Mouse (Mus musculus) neural tube, embryonic 15.5 days (tissue): Measurements from ENCODE around the gene Ubap1l. TPM values are rescaled to one million over a fixed set of nuclear protein-coding genes. Genes with fewer than 3 reads are reported as not detected.

ENCODE experiments used
- ATAC-seq: fragments of 200-750 bp; cut with Nextera tagmentation; 2 replicates; pipeline ENCODE4 v1.8.0; 2017; ENCODE audit warnings: mild to moderate bottlenecking, moderate TSS enrichment, moderate library complexity; ENCODE audit not compliant: low FRiP score
- H3K27ac ChIP-seq: fragments of 300-500 bp; sonication (generic); replicated peaks from 2 replicates; pipeline ENCODE4 v1.5.1; 2015; ENCODE audit warnings: mild to moderate bottlenecking, inconsistent platforms
- H3K27me3 ChIP-seq: fragments of 300-500 bp; sonication (generic); replicated peaks from 2 replicates; pipeline ENCODE4 v1.6.1; 2015; ENCODE audit warnings: inconsistent platforms
- H3K36me3 ChIP-seq: fragments of 300-500 bp; sonication (generic); 2 replicates; pipeline ENCODE4 v1.6.1; 2015; ENCODE audit warnings: inconsistent platforms
- H3K4me1 ChIP-seq: fragments of 300-500 bp; sonication (generic); 2 replicates; pipeline ENCODE4 v1.6.1; 2015; ENCODE audit warnings: inconsistent platforms
- H3K4me2 ChIP-seq: fragments of 300-500 bp; sonication (generic); 2 replicates; pipeline ENCODE4 v1.6.1; 2015; ENCODE audit warnings: inconsistent platforms, mild to moderate bottlenecking, moderate library complexity
- H3K4me3 ChIP-seq: fragments of 300-500 bp; sonication (generic); replicated peaks from 2 replicates; pipeline ENCODE4 v1.5.1; 2015; ENCODE audit warnings: mild to moderate bottlenecking, inconsistent platforms
- H3K9ac ChIP-seq: fragments of 300-500 bp; sonication (generic); replicated peaks from 2 replicates; pipeline ENCODE4 v1.6.1; 2015; ENCODE audit warnings: mild to moderate bottlenecking, inconsistent platforms
- H3K9me3 ChIP-seq: fragments of 300-500 bp; sonication (generic); replicated peaks from 2 replicates; pipeline ENCODE4 v1.6.1; 2016; ENCODE audit warnings: inconsistent platforms
- WGBS: fragments of 180-500 bp; shearing (Covaris S2); methylation state at CpG from one replicate; pipeline ENCODE4 v1.1.7; 2015; ENCODE audit warnings: mixed read lengths; 5-methylcytosine and 5-hydroxymethylcytosine counted together
- polyA plus RNA-seq: library from polyadenylated mRNA; unstranded; fragments of >200 nt; fragmentation: Nextera tagmentation; extraction: Ambion mirVana; gene quantifications from 2 replicates; pipeline ENCODE4 v1.2.1, GENCODE M21; 2015

Ubap1l gene
- polyA plus RNA-seq, 1 experiment from 2014 or later: 3.6 TPM

DNA sequence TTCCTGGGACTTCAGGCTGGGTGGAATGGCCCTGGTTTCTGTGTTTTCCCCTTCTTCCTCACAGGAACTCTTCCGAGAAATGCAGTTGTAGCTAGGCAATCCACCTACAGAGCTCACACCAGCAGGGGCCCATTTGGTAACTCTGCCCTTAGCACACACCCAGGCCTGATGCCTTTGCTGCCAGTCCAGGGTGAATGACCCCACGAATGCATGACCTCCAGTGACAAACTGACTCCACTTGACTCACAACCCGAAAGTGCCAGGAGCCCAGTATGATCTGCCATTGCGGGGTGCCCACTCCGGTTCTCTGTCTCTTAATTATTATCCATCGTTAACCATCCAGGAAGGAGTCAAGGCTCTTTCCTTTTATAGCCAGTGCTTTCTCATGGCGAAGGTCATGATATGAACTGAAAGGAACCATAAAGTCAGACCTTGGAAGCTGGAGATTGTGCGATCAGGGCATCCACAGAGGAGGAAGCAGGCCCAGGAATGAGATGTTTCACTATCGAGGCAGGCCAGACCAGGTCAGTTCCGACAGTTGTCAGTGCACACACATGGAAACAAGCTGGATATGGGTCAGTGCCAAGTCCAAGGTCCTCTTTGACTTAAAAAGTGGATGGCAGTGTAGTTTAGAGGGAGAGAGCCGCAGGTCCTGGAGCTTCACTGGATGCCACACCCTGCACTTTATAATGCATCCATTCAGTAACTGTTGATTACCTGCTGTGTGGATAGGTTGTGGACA is 62.1 kb downstream of the Ubap1l start, which contains the start of gene Slc51b:
TSS of gene Slc51b (minus strand) at position 196 of the 742 bp plus-strand sequence.
- 78% methylated on average over 11 of the region's 11 CpGs for WGBS
- H3K9me3 ChIP-seq: no peaks in the 10 kb centered on the region
- H3K36me3 ChIP-seq: no peaks in the 10 kb centered on the region
- no peak within 1 kb of the TSS for H3K4me2 ChIP-seq
- H3K27me3 ChIP-seq: no peaks in the 10 kb centered on the region
- no peak within 1 kb of the TSS for H3K27ac ChIP-seq
- H3K9ac ChIP-seq: no peak within 1 kb of the TSS
- no peak within 1 kb of the TSS for H3K4me3 ChIP-seq
- H3K4me1 ChIP-seq: no peaks in the 10 kb centered on the region
- no peak for ATAC-seq

DNA sequence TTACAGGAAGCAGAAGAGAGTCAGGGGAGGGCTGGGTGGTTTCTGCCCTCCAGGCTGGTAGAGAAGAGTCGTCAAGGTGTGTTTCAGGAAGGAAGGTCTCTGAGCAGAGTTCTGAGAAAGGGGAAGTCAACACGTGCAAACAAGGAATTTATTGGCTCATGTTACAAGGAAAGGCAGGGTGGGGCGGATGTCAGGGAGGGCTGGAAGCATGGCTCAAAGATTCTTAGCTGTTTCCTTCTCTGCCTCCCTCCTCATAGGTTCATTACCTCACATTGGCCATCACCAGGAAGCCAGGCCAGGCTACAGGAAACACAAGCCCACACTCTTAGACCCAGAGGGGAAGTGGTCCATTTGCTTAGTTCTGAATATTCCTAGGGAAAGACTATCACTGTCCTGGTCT is 63.6 kb downstream of the Ubap1l start:
- H3K4me2 ChIP-seq: no peak overlapping the region
- no peaks in the 10 kb centered on the region for H3K27me3 ChIP-seq
- no peaks in the 10 kb centered on the region for H3K4me1 ChIP-seq
- no peaks in the 10 kb centered on the region for H3K36me3 ChIP-seq
- H3K9ac ChIP-seq: no peak overlapping the region
- H3K4me3 ChIP-seq: no peak overlapping the region
- no peak for ATAC-seq
- H3K27ac ChIP-seq: no peak overlapping the region
- 37% methylated on average over 3 of the region's 3 CpGs for WGBS
- H3K9me3 ChIP-seq: no peaks in the 10 kb centered on the region

DNA sequence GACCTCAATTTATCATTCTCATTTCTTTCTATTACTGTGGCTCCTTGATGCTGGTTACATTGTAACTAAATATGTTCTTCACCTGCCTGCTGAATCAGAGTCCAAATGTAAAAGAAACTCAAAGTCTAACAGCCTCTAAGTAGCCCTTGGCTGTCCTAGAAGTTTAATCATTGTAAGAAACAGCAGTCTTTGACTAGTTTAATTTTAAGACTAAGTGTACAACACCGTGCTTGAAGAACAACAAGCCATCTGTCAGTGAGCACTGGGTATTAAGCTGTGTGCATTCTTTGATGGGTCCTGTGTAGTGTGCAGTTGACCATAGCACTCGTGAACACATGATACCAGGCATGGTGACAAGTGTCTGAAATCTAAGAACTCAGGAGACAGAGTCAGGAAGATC is 66.7 kb downstream of the Ubap1l start:
- Histone ChIP-seq H3K27me3 (no peaks in the 10 kb centered on the region), H3K9ac (no peak overlapping the region), H3K4me1 (no peaks in the 10 kb centered on the region), H3K27ac (no peak overlapping the region), H3K9me3 (no peaks in the 10 kb centered on the region), H3K4me2 (no peak overlapping the region), H3K4me3 (no peak overlapping the region), H3K36me3 (no peaks in the 10 kb centered on the region)
- no peak for ATAC-seq
- 82% methylated on average over 2 of the region's 2 CpGs for WGBS

DNA sequence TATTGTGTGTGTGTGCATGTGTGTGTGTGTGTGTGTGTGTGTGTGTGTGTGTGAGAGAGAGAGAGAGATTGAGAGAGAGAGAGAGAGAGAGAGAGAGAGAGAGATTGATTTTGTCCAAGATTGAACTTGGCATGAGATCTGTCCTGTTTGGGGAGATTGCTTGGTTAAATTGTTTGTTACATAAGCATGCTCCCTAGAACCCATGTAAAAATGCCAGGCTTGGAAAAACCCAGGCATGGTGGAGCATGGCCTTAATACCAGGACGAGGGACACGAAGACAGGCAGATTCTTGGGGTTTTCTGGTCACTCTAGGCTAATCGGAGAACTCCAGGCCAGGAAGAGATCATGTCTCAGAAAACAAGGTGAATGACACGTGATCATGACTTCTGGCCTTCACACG is 67.2 kb downstream of the Ubap1l start:
- Histone ChIP-seq H3K9me3 (no peaks in the 10 kb centered on the region), H3K4me2 (no peak overlapping the region), H3K36me3 (no peaks in the 10 kb centered on the region), H3K9ac (no peak overlapping the region), H3K4me1 (no peaks in the 10 kb centered on the region), H3K4me3 (no peak overlapping the region), H3K27me3 (no peaks in the 10 kb centered on the region), H3K27ac (no peak overlapping the region)
- 89% methylated on average over 5 of the region's 5 CpGs for WGBS
- ATAC-seq: no peak

Other genes starting within 250 kb of the Ubap1l start
- gene Igdcc3, start 219.9 kb upstream of the Ubap1l start, polyA plus RNA-seq: 7.9 and 8.9 TPM in 2 replicates
- gene Parp16, start 165.7 kb upstream of the Ubap1l start, polyA plus RNA-seq: 6.4 and 8.9 TPM in 2 replicates
- 0.58 and 0.79 TPM in 2 replicates for gene Cilp, start 95.9 kb upstream of the Ubap1l start, polyA plus RNA-seq
- gene Clpx, start 66.8 kb upstream of the Ubap1l start, polyA plus RNA-seq: 40.6 and 43.3 TPM in 2 replicates
- gene Pdcd7, start 14.9 kb upstream of the Ubap1l start, polyA plus RNA-seq: 8.9 TPM in 2 replicates
- gene Kbtbd13, start 30.6 kb downstream of the Ubap1l start, polyA plus RNA-seq: 0.51 TPM in 2 replicates
- gene Rasl12, start 37.5 kb downstream of the Ubap1l start, polyA plus RNA-seq: 5.8 and 7.4 TPM in 2 replicates
- gene Slc51b, start 61.9 kb downstream of the Ubap1l start, polyA plus RNA-seq: 0.27 TPM in 1 of 2 replicates, not detected in the other
- 22.5 and 23.0 TPM in 2 replicates for gene Mtfmt, start 74.7 kb downstream of the Ubap1l start, polyA plus RNA-seq
- 104 and 109 TPM in 2 replicates for gene Spg21, start 99.9 kb downstream of the Ubap1l start, polyA plus RNA-seq
- gene Ankdd1a, start 159.2 kb downstream of the Ubap1l start, polyA plus RNA-seq: 0.87 and 1.2 TPM in 2 replicates
- 5.0 and 7.7 TPM in 2 replicates for gene Plekho2, start 219.0 kb downstream of the Ubap1l start, polyA plus RNA-seq
- gene Pif1, start 226.1 kb downstream of the Ubap1l start, polyA plus RNA-seq: 2.7 and 4.7 TPM in 2 replicates